Mouse (Mus musculus): ENCODE measurements around the gene Cebpa. TPM values are rescaled to one million over a fixed set of nuclear protein-coding genes. Genes with fewer than 3 reads are reported as not detected.

The Cebpa gene
- 162 TPM for polyA plus RNA-seq (2014; fragmentation: Illumina TruSeq; extraction: RNeasy Lipid Tissue Mini Kit (QIAGEN cat#74804); ENCODE audit: low read depth, low replicate concordance)

DNA sequence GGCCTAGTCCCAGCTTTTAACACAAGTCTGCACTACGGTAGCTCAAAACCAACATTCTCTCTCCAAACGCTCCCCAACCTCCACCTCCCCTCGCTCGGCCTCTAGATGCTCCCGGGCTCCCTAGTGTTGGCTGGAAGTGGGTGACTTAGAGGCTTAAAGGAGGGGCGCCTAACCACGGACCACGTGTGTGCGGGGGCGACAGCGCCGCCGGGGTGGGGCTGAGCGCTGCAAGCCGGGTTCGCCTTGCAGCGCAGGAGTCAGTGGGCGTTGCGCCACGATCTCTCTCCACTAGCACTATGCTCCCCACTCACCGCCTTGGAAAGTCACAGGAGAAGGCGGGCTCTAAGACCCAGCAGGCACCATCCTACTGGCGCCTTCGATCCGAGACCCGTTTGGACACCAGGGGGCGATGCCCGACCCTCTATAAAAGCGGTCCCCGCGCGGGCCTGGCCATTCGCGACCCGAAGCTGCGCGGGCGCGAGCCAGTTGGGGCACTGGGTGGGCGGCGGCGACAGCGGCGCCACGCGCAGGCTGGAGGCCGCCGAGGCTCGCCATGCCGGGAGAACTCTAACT, at the start of gene Cebpa:
TSS of gene Cebpa (plus strand) at position 453 of the 573 bp plus-strand sequence.

Other genes with a start within 250 kb of the Cebpa start
- 72.1 TPM for gene Pepd, start 206.9 kb upstream of the Cebpa start, polyA plus RNA-seq (2014; fragmentation: Illumina TruSeq; extraction: RNeasy Lipid Tissue Mini Kit (QIAGEN cat#74804); ENCODE audit: low read depth, low replicate concordance)
- gene Cebpg, start 62.7 kb upstream of the Cebpa start, polyA plus RNA-seq (2014; fragmentation: Illumina TruSeq; extraction: RNeasy Lipid Tissue Mini Kit (QIAGEN cat#74804); ENCODE audit: low read depth, low replicate concordance), result 30.7 TPM
- gene Slc7a10, start 67.1 kb downstream of the Cebpa start, polyA plus RNA-seq (2014; fragmentation: Illumina TruSeq; extraction: RNeasy Lipid Tissue Mini Kit (QIAGEN cat#74804); ENCODE audit: low read depth, low replicate concordance), result 99.5 TPM
- gene Lrp3, start 96.2 kb downstream of the Cebpa start, polyA plus RNA-seq (2014; fragmentation: Illumina TruSeq; extraction: RNeasy Lipid Tissue Mini Kit (QIAGEN cat#74804); ENCODE audit: low read depth, low replicate concordance), result 6.2 TPM
- gene Gpatch1, start 199.1 kb downstream of the Cebpa start, polyA plus RNA-seq (2014; fragmentation: Illumina TruSeq; extraction: RNeasy Lipid Tissue Mini Kit (QIAGEN cat#74804); ENCODE audit: low read depth, low replicate concordance), result 10.5 TPM
- gene Rhpn2, start 214.9 kb downstream of the Cebpa start, polyA plus RNA-seq (2014; fragmentation: Illumina TruSeq; extraction: RNeasy Lipid Tissue Mini Kit (QIAGEN cat#74804); ENCODE audit: low read depth, low replicate concordance), result 9.3 TPM